Mouse (Mus musculus) forebrain, embryonic 10.5 days (tissue): ENCODE measurements around the gene Lyst. TPM values are rescaled to one million over a fixed set of nuclear protein-coding genes. Genes with fewer than 3 reads are reported as not detected.

Source experiments
- DNase-seq: peaks from one replicate; pipeline ENCODE4 v3.0.0-alpha.2; 2017; ENCODE audit warnings: low spot score; ENCODE audit errors: extremely low spot score
- H3K27ac ChIP-seq: fragments of 300-500 bp; sonication (generic); 2 replicates; pipeline ENCODE4 v1.5.1; 2016; ENCODE audit warnings: mild to moderate bottlenecking
- H3K27me3 ChIP-seq: fragments of 300-500 bp; sonication (generic); 2 replicates; pipeline ENCODE4 v1.6.1; 2016; ENCODE audit warnings: mild to moderate bottlenecking; ENCODE audit not compliant: poor library complexity, severe bottlenecking
- H3K36me3 ChIP-seq: fragments of 300-500 bp; sonication (generic); replicated peaks from 2 replicates; pipeline ENCODE4 v1.6.1; 2016; ENCODE audit warnings: mild to moderate bottlenecking, moderate library complexity
- H3K4me1 ChIP-seq: fragments of 300-500 bp; sonication (generic); 2 replicates; pipeline ENCODE4 v1.6.1; 2016
- H3K4me3 ChIP-seq: fragments of 300-500 bp; sonication (generic); 2 replicates; pipeline ENCODE4 v1.5.1; 2016; ENCODE audit warnings: mild to moderate bottlenecking, moderate library complexity
- H3K9me3 ChIP-seq: fragments of 300-500 bp; sonication (generic); 2 replicates; pipeline ENCODE4 v1.6.1; 2016; ENCODE audit warnings: mild to moderate bottlenecking, moderate library complexity
- WGBS: fragments of 180-500 bp; shearing (Covaris S2); methylation state at CpG from one replicate; pipeline ENCODE4 v1.1.7; 2016; 5-methylcytosine and 5-hydroxymethylcytosine counted together
- polyA plus RNA-seq: library from polyadenylated mRNA; unstranded; fragments of >200 nt; fragmentation: Nextera tagmentation; extraction: Ambion mirVana; gene quantifications from 2 replicates; pipeline ENCODE4 v1.2.1, GENCODE M21; 2016

The Lyst gene
- polyA plus RNA-seq, 1 experiment from 2014 or later = 2.7 TPM

DNA sequence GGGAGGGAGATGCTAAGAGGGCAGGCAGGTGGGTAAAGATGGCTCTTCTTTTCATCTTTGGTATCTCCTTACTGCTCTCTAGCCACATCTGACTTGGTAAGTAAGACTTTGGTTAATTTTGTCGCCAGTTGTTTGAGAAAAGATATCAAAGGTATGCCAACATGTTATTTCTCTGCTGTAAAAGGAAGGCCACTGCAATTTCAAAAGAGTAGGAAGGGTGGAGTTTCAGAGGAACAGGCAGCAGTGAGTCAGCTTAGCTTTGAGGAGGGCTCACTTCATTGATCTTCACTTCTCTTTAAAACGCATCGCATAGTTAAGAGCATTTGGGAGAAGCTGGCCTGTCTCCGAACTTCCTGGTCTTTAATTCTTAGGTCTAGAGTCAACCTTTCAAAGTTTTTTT lies 8.2 kb upstream of the Lyst start:
- 83% methylated on average over 4 of the region's 4 CpGs for WGBS

DNA sequence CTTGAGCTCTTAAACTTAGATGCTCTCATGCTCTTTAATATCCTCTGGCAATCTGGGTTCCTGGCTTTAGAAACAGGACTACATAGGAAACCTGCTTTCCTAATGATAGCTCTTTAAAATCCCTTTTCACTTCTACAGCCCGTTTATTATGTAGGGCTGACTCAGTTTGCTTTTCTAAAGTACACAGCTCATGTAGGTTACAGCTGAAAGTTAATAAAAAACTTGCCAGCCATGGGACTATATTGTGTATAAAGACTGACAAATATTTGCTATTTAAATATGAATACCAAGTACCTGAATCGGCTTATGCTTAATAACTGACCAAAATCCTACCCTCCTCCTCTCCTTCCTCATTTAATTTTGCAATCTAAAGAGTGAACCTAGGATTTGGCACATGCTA lies 6.7 kb upstream of the Lyst start:
- 77% methylated on average over 2 of the region's 2 CpGs for WGBS
- Histone ChIP-seq H3K27me3 (no peaks in the 10 kb centered on the region), H3K4me3 (no peak overlapping the region), H3K36me3 (no peaks in the 10 kb centered on the region), H3K4me1 (0 out of 2 replicates have a peak, but pooled peaks cover 5% of the 10 kb centered on the region), H3K9me3 (no peaks in the 10 kb centered on the region), H3K27ac (no peak overlapping the region)
- DNase-seq = no peak

More for the DNA sequence above, 8.2 kb upstream of the Lyst start:
- H3K4me3 ChIP-seq = no peak overlapping the region
- no peak overlapping the region for H3K27ac ChIP-seq
- no peaks in the 10 kb centered on the region for H3K27me3 ChIP-seq
- H3K9me3 ChIP-seq = no peaks in the 10 kb centered on the region
- peaks cover 8% of the 10 kb centered on the region; the same call in 1 of the 2 replicates for H3K4me1 ChIP-seq
- no peaks in the 10 kb centered on the region for H3K36me3 ChIP-seq
- DNase-seq = no peak

DNA sequence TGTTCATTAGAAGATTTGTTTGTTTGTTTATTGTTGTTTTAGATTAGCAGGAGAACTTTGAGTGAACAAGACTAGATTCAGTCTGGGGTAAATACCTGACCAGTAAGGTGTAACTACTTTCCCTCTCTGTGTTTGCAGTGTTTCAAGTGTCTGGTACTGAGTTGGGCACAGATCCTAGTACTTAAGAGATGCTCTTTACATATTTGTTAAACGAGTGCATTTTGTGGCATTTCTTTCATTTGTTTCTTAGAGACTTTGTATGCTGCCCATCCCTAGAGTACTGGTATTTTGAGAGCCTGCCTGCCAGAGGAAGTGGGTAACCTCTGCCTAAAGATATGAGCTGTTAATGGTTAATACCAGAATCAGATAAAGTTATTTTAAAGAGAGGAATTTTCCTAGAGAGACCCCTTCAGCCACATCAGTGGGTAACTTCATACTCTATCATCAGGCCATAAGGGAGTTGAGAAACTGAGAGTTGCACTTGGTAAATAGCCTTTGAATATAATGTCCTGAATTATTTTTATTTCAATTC lies 2.5 kb upstream of the Lyst start:
- H3K9me3 ChIP-seq = no peaks in the 10 kb centered on the region
- no peak overlapping the region for H3K4me3 ChIP-seq
- WGBS = 84% methylated on average over 1 of the region's 1 CpGs
- no peak overlapping the region for H3K27ac ChIP-seq
- H3K36me3 ChIP-seq = no peaks in the 10 kb centered on the region
- no peaks in the 10 kb centered on the region for H3K27me3 ChIP-seq
- no peak for DNase-seq
- peaks cover 19% of the 10 kb centered on the region for H3K4me1 ChIP-seq

DNA sequence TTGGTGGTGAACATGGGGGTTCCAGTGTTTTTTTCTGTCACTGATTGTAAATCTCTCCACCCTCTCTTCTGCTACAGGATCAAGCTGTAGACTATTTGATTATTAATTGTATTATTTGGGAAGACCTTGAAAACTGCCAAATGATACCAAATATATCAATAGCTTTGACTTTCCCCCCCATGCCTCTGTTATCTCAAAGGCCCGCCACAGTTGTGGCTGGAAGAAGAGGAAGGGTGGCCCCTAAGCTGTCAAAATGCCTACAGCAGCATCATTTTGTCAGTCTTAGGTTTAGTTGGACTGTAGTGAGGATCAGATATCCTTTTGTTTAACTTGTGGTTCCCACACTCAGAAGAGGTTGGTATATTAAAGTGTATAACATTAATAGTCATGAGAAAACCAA lies 1.7 kb upstream of the Lyst start:
- Histone ChIP-seq H3K27me3 (no peaks in the 10 kb centered on the region), H3K4me3 (no peak overlapping the region), H3K4me1 (peaks cover 15% of the 10 kb centered on the region), H3K36me3 (no peaks in the 10 kb centered on the region), H3K27ac (no peak overlapping the region), H3K9me3 (no peaks in the 10 kb centered on the region)
- WGBS = 96% methylated on average over 1 of the region's 1 CpGs
- DNase-seq = no peak

DNA sequence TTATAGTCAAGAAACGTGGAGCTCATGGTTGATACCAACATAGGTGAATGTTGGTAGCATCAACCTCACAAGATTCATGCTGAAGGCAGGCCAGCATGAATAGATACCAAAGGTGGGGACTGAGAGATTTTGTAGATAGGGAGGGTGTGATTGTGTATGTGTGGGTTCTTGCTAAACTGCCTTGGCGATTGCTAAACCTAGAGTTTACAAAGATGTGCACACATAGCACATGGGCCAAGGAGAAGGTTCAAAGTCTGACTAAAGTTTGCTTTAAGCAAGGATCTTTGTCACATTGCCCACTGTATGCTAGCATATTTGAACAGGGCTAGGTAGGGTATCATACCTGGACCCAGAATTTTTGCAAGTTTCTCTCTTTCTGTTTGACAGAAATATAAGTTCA lies 1.2 kb upstream of the Lyst start:
- Histone ChIP-seq H3K9me3 (no peaks in the 10 kb centered on the region), H3K27me3 (no peaks in the 10 kb centered on the region), H3K4me1 (peaks cover 13% of the 10 kb centered on the region), H3K27ac (no peak overlapping the region), H3K4me3 (no peak overlapping the region), H3K36me3 (no peaks in the 10 kb centered on the region)
- 91% methylated on average over 2 of the region's 2 CpGs for WGBS
- DNase-seq = no peak

DNA sequence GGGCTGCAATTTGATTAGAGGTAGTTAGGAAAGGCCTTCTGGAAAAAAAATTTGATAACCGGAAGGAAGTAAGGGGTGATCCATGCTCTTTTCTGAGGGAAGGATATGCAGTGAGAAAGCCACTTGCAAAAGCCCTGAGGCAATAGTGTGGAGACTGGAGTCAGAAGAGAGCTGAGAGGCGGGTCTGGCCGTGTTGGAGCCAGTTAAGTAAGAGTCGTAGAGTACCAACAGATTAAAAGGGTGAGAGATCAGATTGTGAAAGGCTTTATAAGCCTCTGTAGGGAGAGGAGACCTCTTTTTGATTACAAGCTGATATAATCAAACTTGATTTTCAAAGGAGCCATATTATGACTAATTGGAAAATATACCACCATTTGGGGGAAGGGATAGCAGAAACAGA lies 1.7 kb downstream of the Lyst start:
- Histone ChIP-seq H3K36me3 (no peaks in the 10 kb centered on the region), H3K4me3 (no peak overlapping the region), H3K27me3 (no peaks in the 10 kb centered on the region), H3K4me1 (peaks cover 13% of the 10 kb centered on the region), H3K27ac (no peak overlapping the region), H3K9me3 (no peaks in the 10 kb centered on the region)
- no peak for DNase-seq
- 61% methylated on average over 4 of the region's 4 CpGs for WGBS

DNA sequence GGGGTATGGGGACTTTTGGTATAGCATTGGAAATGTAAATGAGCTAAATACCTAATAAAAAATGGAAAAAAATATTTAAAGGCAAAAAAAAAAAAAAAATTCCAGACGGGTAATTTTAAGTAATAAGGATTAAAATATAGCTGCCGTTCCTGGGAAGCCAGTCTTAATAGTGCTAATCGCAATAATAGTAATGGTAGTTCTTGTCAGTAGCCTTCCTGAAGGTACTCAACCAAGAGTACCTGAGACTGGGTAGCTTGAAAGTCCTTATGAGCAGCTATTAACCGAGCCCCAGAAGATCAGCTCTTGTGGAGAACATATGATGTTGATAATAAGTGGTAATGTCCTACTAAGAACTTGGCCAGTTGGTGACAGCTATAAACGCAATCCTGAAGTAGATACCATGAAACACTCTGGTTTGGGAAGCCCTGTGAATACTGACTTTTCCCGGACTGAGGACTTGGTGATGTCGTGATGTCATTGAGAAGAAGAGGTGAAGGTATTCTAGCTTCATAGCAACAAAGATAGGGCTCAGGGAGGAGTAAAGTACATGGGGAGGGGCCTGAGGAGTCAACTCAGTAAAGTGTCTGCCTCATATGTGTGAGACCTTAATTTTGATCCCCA lies 6.3 kb downstream of the Lyst start:
- WGBS = 94% methylated on average over 7 of the region's 7 CpGs

DNA sequence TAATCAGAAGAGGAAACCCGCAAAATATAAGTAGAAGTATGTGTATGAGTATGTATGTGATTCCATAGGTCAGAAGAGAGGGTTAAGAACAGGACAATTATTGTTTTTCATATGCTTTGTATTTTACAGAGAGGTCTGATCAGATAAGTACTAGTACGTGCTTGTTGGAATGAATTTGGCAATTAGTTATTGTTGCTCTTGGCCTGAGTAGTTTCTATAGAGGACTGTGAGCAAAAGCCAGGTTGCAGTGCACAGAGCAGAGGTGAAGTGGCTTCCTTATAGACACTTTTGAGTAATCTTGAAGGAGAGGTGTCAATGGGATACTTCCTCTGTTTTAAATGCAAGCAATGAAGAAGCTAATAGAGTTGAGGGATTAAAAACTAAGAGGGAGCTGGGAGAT lies 7.7 kb downstream of the Lyst start:
- no peaks in the 10 kb centered on the region for H3K4me1 ChIP-seq
- H3K9me3 ChIP-seq = no peaks in the 10 kb centered on the region
- no peaks in the 10 kb centered on the region for H3K27me3 ChIP-seq
- WGBS = 88% methylated on average over 2 of the region's 2 CpGs
- H3K27ac ChIP-seq = no peak overlapping the region
- H3K36me3 ChIP-seq = no peaks in the 10 kb centered on the region
- no peak for DNase-seq
- no peak overlapping the region for H3K4me3 ChIP-seq

More for the DNA sequence above, 6.3 kb downstream of the Lyst start:
- DNase-seq = no peak
- no peak overlapping the region for H3K27ac ChIP-seq
- H3K27me3 ChIP-seq = no peaks in the 10 kb centered on the region
- no peak overlapping the region for H3K4me3 ChIP-seq
- peaks cover 5% of the 10 kb centered on the region for H3K4me1 ChIP-seq
- H3K36me3 ChIP-seq = no peaks in the 10 kb centered on the region
- H3K9me3 ChIP-seq = no peaks in the 10 kb centered on the region

DNA sequence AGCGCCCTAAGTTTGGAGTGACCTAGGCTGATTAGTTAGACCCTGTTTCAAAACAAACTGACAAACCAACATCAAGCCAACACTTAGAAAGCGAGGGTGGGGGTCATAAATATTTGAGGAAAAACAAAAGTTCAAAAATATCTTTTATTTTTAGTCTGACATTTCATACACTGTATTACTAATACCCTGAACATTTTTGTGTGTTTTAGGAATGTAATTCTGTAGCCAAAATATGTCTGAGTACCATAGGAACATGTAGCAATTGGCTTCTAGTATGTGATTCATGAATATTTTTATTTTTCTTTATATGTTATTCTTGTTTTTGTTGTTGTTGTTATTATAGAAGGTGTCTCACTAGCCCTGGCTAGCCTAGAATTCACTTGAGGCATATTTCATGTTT lies 11.2 kb downstream of the Lyst start:
- H3K4me3 ChIP-seq = no peak overlapping the region
- H3K36me3 ChIP-seq = no peaks in the 10 kb centered on the region
- H3K4me1 ChIP-seq = no peaks in the 10 kb centered on the region
- no peak overlapping the region for H3K27ac ChIP-seq
- WGBS = 88% methylated on average over 2 of the region's 2 CpGs
- DNase-seq = no peak
- H3K9me3 ChIP-seq = no peaks in the 10 kb centered on the region
- no peaks in the 10 kb centered on the region for H3K27me3 ChIP-seq

DNA sequence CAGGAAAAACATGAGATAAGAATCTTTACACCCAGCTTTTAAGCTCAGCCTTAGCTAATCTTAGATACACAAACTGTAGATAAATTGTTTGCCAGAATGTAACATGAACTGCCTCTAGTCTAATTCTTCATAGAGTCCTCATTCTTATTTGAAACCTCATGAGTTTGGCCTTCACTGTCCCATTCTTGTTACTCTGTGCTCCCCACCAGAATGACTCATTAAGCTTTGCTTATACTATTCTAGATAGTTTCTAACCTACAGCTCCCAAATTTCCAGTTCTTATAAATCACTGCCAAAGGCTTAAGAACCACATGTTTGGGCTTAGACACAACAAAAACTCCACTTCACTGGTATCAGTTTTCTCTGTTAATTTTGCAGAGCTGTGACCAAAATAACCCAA lies 16.0 kb downstream of the Lyst start:
- Histone ChIP-seq H3K27ac (no peak overlapping the region), H3K36me3 (no peaks in the 10 kb centered on the region), H3K4me3 (no peak overlapping the region), H3K4me1 (no peaks in the 10 kb centered on the region), H3K9me3 (no peaks in the 10 kb centered on the region), H3K27me3 (no peaks in the 10 kb centered on the region)
- no peak for DNase-seq

DNA sequence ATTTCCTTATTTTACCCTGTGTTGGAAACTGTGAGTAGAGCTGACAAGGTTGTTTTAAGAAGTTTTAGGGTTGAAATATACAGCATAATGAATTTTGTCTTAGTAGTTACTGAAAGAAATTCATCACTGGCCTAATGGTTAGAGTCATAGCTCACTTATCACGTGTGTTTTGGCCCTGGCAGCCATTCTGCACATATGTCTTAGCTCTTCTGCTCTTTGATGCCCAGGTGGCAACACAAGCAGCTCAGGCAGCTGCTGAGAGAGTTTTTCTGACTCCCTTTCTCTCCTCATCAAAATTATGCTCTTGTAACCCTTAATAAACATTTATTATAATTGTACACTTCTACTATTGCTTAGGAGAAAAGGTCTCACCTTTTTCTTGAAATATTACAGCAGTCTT lies 18.1 kb downstream of the Lyst start:
- H3K4me1 ChIP-seq = no peaks in the 10 kb centered on the region
- no peaks in the 10 kb centered on the region for H3K27me3 ChIP-seq
- no peaks in the 10 kb centered on the region for H3K9me3 ChIP-seq
- 67% methylated on average over 1 of the region's 1 CpGs for WGBS
- no peaks in the 10 kb centered on the region for H3K36me3 ChIP-seq
- H3K27ac ChIP-seq = no peak overlapping the region
- no peak overlapping the region for H3K4me3 ChIP-seq
- no peak for DNase-seq

DNA sequence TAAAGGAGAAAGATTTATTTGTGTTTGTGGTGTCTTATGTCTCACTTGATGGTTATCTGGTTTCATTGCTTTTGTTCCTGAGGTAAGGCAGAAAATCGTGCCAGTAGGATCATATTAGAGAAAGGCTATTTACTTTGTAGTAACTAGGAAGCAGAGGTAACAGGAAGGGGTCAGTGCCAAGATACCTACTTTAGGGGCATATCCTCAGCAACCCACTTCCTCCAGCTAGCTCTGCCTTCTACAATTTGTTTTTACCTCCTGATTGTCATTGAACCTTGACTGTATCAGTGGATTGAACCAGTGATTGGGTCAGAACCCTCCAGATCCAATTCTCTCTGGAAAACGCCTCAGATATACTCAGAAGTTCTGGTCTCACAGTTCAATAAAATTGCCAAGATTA lies 19.5 kb downstream of the Lyst start:
- no peaks in the 10 kb centered on the region for H3K27me3 ChIP-seq
- no peaks in the 10 kb centered on the region for H3K9me3 ChIP-seq
- no peaks in the 10 kb centered on the region for H3K36me3 ChIP-seq
- no peaks in the 10 kb centered on the region for H3K4me1 ChIP-seq
- no peak overlapping the region for H3K4me3 ChIP-seq
- 87% methylated on average over 2 of the region's 2 CpGs for WGBS
- H3K27ac ChIP-seq = no peak overlapping the region
- no peak for DNase-seq

DNA sequence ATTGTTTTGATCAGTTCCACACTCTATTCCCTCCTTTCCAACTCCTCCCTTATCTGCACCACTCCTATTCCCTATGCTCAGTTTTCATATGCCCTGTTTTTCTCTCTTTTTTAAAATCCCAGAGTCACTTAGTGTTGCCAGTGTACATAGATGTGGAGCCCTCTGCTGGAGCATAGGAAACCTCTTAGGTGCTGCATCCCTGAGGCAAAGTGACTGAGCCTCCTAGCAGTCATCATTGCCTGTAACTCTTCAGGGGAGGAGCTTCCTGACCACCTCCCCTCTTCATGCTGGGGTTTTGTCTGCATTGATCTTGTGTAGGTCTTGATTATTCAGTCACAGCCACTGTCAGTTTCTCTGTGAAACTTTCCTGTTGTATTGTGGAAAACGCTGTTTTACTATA lies 22.7 kb downstream of the Lyst start:
- Histone ChIP-seq H3K36me3 (peaks cover 8% of the 10 kb centered on the region; the same call in 1 of the 2 replicates), H3K27me3 (no peaks in the 10 kb centered on the region), H3K27ac (no peak overlapping the region), H3K4me1 (no peaks in the 10 kb centered on the region), H3K9me3 (no peaks in the 10 kb centered on the region), H3K4me3 (no peak overlapping the region)
- WGBS = 75% methylated on average over 1 of the region's 1 CpGs
- no peak for DNase-seq

DNA sequence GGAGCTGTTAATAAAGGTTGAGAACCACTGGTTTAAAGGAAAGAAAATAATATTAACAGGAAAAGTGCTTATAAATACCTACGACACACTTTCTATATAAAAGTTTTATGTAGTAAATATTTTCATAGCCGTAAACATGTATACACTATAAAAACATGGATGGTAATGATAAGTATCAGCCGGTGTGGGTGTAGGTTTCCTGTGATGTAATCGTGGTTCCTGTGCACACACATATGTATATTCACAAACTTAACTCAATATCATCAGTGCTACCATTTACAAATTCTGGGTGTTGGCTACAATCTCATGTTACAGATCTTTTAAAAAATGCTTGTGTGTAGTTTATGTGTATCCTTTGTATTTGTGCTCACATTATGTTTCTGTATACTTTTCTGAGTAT lies 24.0 kb downstream of the Lyst start:
- H3K4me1 ChIP-seq = no peaks in the 10 kb centered on the region
- no peaks in the 10 kb centered on the region for H3K9me3 ChIP-seq
- H3K27me3 ChIP-seq = no peaks in the 10 kb centered on the region
- DNase-seq = no peak
- H3K4me3 ChIP-seq = no peak overlapping the region
- 97% methylated on average over 4 of the region's 4 CpGs for WGBS
- no peak overlapping the region for H3K27ac ChIP-seq
- H3K36me3 ChIP-seq = peaks cover 8% of the 10 kb centered on the region; the same call in 1 of the 2 replicates
